Mouse (Mus musculus) heart, embryonic 16.5 days (tissue): ENCODE data around the gene Grm2. TPM values are rescaled to one million over a fixed set of nuclear protein-coding genes. Genes with fewer than 3 reads are reported as not detected.
"Not testable (repeated sequence)": the region's sequence is repeated elsewhere in the genome, so short reads cannot be mapped to it uniquely, and the experiment has no call there.

Experiments
- ATAC-seq: fragments of 200-750 bp; cut with Nextera tagmentation; replicated peaks from 2 replicates; pipeline ENCODE4 v1.8.0; 2017; ENCODE audit warnings: moderate number of reproducible peaks; ENCODE audit not compliant: insufficient read depth, low FRiP score; ENCODE audit errors: extremely low read depth
- H3K27ac ChIP-seq: fragments of 300-500 bp; sonication (generic); 2 replicates; pipeline ENCODE4 v1.5.1; 2014; ENCODE audit warnings: mild to moderate bottlenecking, low read length, control low read depth, moderate library complexity
- H3K27me3 ChIP-seq: fragments of 300-500 bp; sonication (generic); 2 replicates; pipeline ENCODE4 v1.6.1; 2014; ENCODE audit warnings: low read length, mixed read lengths; ENCODE audit not compliant: control insufficient read depth, insufficient read depth
- H3K36me3 ChIP-seq: fragments of 300-500 bp; sonication (generic); 2 replicates; pipeline ENCODE4 v1.6.1; 2014; ENCODE audit not compliant: control insufficient read depth, insufficient read depth
- H3K4me1 ChIP-seq: fragments of 300-500 bp; sonication (generic); 2 replicates; pipeline ENCODE4 v1.6.1; 2014; ENCODE audit warnings: low read length, mixed read lengths; ENCODE audit not compliant: control insufficient read depth, insufficient read depth
- H3K4me2 ChIP-seq: fragments of 300-500 bp; sonication (generic); 2 replicates; pipeline ENCODE4 v1.6.1; 2014; ENCODE audit warnings: low read depth, mild to moderate bottlenecking, control low read depth, low read length
- H3K4me3 ChIP-seq: fragments of 300-500 bp; sonication (generic); 2 replicates; pipeline ENCODE4 v1.5.1; 2014; ENCODE audit warnings: mild to moderate bottlenecking, control low read depth, low read length
- H3K9ac ChIP-seq: fragments of 300-500 bp; sonication (generic); 2 replicates; pipeline ENCODE4 v1.6.1; 2014; ENCODE audit warnings: low read length, control low read depth
- H3K9me3 ChIP-seq: fragments of 300-500 bp; sonication (generic); replicated peaks from 2 replicates; pipeline ENCODE4 v1.6.1; 2016; ENCODE audit warnings: low read length; ENCODE audit not compliant: control insufficient read depth
- WGBS: fragments of 180-500 bp; shearing (Covaris S2); extraction: QIAGEN DNeasy Blood & Tissue Kit; methylation state at CpG from one replicate; pipeline ENCODE4 v1.1.7; 2014; 5-methylcytosine and 5-hydroxymethylcytosine counted together
- polyA plus RNA-seq: library from polyadenylated mRNA; unstranded; fragments of >200 nt; fragmentation: Nextera tagmentation; extraction: Ambion mirVana; gene quantifications from 2 replicates; pipeline ENCODE4 v1.2.1, GENCODE M21; 2015

Gene Grm2
- polyA plus RNA-seq, 1 experiment from 2014 or later, result not detected

DNA sequence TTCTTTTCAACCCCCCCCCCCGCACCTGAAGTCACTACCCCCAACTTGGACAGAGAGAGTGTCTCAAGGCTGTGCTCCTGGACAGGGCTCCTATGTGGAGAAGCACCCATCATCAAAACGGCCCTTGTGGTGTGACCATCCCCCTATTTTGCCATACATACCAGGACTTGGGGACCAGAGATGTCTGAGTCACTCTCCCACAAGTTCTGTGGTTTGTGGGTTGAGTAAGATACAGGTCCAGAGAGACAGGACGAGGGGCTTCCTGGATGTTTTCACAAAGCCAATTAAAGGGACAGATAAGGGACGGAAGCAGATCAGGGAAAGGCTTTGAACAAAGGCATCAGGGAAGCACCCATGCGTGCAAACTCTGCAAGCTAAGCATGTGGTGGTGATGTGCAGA is 14.5 kb downstream of the Grm2 start:
- H3K27me3 ChIP-seq, result no peaks in the 10 kb centered on the region
- no peak overlapping the region for H3K27ac ChIP-seq
- no peaks in the 10 kb centered on the region for H3K4me1 ChIP-seq
- ATAC-seq, result no peak
- no peak overlapping the region for H3K9ac ChIP-seq
- no peak overlapping the region for H3K4me3 ChIP-seq
- H3K4me2 ChIP-seq, result no peak overlapping the region
- H3K36me3 ChIP-seq, result no peaks in the 10 kb centered on the region
- H3K9me3 ChIP-seq, result no peaks in the 10 kb centered on the region
- 38% methylated on average over 5 of the region's 5 CpGs for WGBS

DNA sequence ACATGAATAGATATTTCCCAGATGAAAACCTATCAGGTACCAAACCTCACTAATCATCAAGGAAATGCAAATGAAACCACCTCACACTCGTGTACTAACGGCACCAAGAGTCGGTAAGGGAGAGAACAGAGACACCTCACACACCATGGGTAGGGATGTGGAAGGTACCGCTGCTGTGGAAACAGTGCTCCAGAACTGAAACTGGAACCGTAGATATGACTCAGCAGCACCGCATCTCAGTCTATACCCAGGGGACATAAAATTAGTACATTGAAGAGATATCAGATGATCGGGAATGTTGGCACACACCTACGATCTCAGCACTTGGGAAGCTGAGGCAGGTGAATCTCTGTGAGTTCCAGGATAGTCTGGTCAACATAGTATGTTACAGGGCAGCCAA is 17.7 kb downstream of the Grm2 start:
- Histone ChIP-seq H3K9ac (no peak overlapping the region), H3K27me3 (no peaks in the 10 kb centered on the region), H3K9me3 (no peaks in the 10 kb centered on the region), H3K36me3 (no peaks in the 10 kb centered on the region), H3K27ac (no peak overlapping the region), H3K4me3 (no peak overlapping the region), H3K4me2 (no peak overlapping the region), H3K4me1 (no peaks in the 10 kb centered on the region)
- ATAC-seq, result no peak
- WGBS, result 88% methylated on average over 8 of the region's 8 CpGs

- Histone ChIP-seq H3K36me3 (no peaks in the 10 kb centered on the region), H3K9ac (no peak overlapping the region), H3K4me3 (no peak overlapping the region), H3K27me3 (no peaks in the 10 kb centered on the region), H3K9me3 (no peaks in the 10 kb centered on the region), H3K27ac (no peak overlapping the region), H3K4me2 (no peak overlapping the region), H3K4me1 (no peaks in the 10 kb centered on the region)
- 60% methylated on average over 5 of the region's 5 CpGs for WGBS
- ATAC-seq, result no peak
These were observed 23.7 kb downstream of the Grm2 start for GRCm38 (mm10) chr9:106632185-106632584.

- not testable (repeated sequence) for H3K4me2 ChIP-seq, H3K27me3 ChIP-seq, H3K36me3 ChIP-seq, H3K27ac ChIP-seq, H3K4me1 ChIP-seq, H3K4me3 ChIP-seq, ATAC-seq, H3K9me3 ChIP-seq, H3K9ac ChIP-seq
- 20% methylated on average over 8 of the region's 8 CpGs for WGBS
These were observed 28.1 kb downstream of the Grm2 start for GRCm38 (mm10) chr9:106627796-106628195.

GRCm38 (mm10) chr9:106626282-106626681 is 29.6 kb downstream of the Grm2 start, which contains the start of gene Iqcf6:
Iqcf6 (plus strand) TSS chr9:106626582.
- Histone ChIP-seq H3K4me3 (no peak within 1 kb of the TSS), H3K27me3 (no peaks in the 10 kb centered on the region), H3K27ac (no peak within 1 kb of the TSS), H3K9me3 (no peaks in the 10 kb centered on the region), H3K4me1 (no peaks in the 10 kb centered on the region), H3K4me2 (no peak within 1 kb of the TSS), H3K36me3 (no peaks in the 10 kb centered on the region), H3K9ac (no peak within 1 kb of the TSS)
- no peak for ATAC-seq
- 65% methylated on average over 2 of the region's 2 CpGs for WGBS

DNA sequence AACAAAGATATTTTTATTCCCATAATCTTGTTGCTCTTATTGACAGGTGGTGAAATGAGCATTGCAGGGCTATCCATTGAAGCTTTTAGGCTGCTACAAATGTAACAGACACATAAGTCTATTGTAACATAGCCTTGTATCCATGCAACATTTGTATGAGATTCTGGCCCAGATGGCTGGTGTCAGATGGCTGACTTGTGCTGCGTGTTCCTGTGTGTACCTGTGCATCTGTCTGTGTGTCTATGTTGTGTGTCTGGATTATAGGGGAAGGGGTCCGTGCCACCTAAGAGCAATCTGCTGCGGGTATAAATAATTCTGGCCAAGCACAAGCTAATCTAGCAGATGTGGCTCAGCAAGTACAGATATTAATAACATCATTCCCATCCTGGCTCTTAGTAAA is 38.4 kb downstream of the Grm2 start:
- H3K4me1 ChIP-seq, result no peaks in the 10 kb centered on the region
- WGBS, result 81% methylated on average over 3 of the region's 3 CpGs
- no peak overlapping the region for H3K9ac ChIP-seq
- no peak overlapping the region for H3K4me3 ChIP-seq
- H3K27ac ChIP-seq, result no peak overlapping the region
- H3K4me2 ChIP-seq, result no peak overlapping the region
- no peaks in the 10 kb centered on the region; the same call in 1 of the 2 replicates for H3K9me3 ChIP-seq
- H3K27me3 ChIP-seq, result no peaks in the 10 kb centered on the region
- H3K36me3 ChIP-seq, result no peaks in the 10 kb centered on the region
- ATAC-seq, result no peak

- H3K27me3 ChIP-seq, result no peaks in the 10 kb centered on the region
- H3K9ac ChIP-seq, result no peak overlapping the region
- WGBS, result 72% methylated on average over 9 of the region's 9 CpGs
- no peaks in the 10 kb centered on the region for H3K36me3 ChIP-seq
- H3K4me3 ChIP-seq, result no peak overlapping the region
- no peak for ATAC-seq
- no peaks in the 10 kb centered on the region; the same call in 1 of the 2 replicates for H3K9me3 ChIP-seq
- no peak overlapping the region for H3K4me2 ChIP-seq
- H3K27ac ChIP-seq, result no peak overlapping the region
- no peaks in the 10 kb centered on the region for H3K4me1 ChIP-seq
These were observed 39.6 kb downstream of the Grm2 start for GRCm38 (mm10) chr9:106616306-106616705.

GRCm38 (mm10) chr9:106614616-106615015 is 41.3 kb downstream of the Grm2 start:
- Histone ChIP-seq H3K4me1 (no peaks in the 10 kb centered on the region), H3K27ac (no peak overlapping the region), H3K9me3 (no peaks in the 10 kb centered on the region; the same call in 1 of the 2 replicates), H3K4me2 (no peak overlapping the region), H3K4me3 (no peak overlapping the region), H3K27me3 (no peaks in the 10 kb centered on the region), H3K36me3 (no peaks in the 10 kb centered on the region), H3K9ac (no peak overlapping the region)
- no peak for ATAC-seq
- 34% methylated on average over 3 of the region's 3 CpGs for WGBS

- 63% methylated on average over 2 of the region's 2 CpGs for WGBS
These were observed 41.9 kb downstream of the Grm2 start for GRCm38 (mm10) chr9:106613951-106614350.

GRCm38 (mm10) chr9:106610727-106611126 is 45.2 kb downstream of the Grm2 start:
- no peak overlapping the region for H3K4me3 ChIP-seq
- H3K36me3 ChIP-seq, result no peaks in the 10 kb centered on the region
- ATAC-seq, result no peak
- no peaks in the 10 kb centered on the region for H3K4me1 ChIP-seq
- H3K9ac ChIP-seq, result no peak overlapping the region
- no peak overlapping the region for H3K4me2 ChIP-seq
- no peaks in the 10 kb centered on the region for H3K9me3 ChIP-seq
- H3K27ac ChIP-seq, result no peak overlapping the region
- WGBS, result 84% methylated on average over 4 of the region's 4 CpGs
- no peaks in the 10 kb centered on the region for H3K27me3 ChIP-seq

More at GRCm38 (mm10) chr9:106613951-106614350, 41.9 kb downstream of the Grm2 start:
- no peak for ATAC-seq
- Histone ChIP-seq H3K4me2 (no peak overlapping the region), H3K27me3 (no peaks in the 10 kb centered on the region), H3K9ac (no peak overlapping the region), H3K9me3 (no peaks in the 10 kb centered on the region), H3K36me3 (no peaks in the 10 kb centered on the region), H3K4me3 (no peak overlapping the region), H3K4me1 (no peaks in the 10 kb centered on the region), H3K27ac (no peak overlapping the region)
